Mouse (Mus musculus) C2C12 (cell line): ENCODE results near the gene Fezf1. TPM values are rescaled to one million over a fixed set of nuclear protein-coding genes. Genes with fewer than 3 reads are reported as not detected.

Source experiments
- H3K27me3 ChIP-seq: one replicate; pipeline ENCODE4 v1.6.1; 2011; ENCODE audit not compliant: control insufficient read depth, insufficient read depth, insufficient read length
- H3K36me3 ChIP-seq: one replicate; pipeline ENCODE4 v1.6.1; 2011; ENCODE audit not compliant: control insufficient read depth, insufficient read depth
- H3K4me3 ChIP-seq: one replicate; pipeline ENCODE4 v1.5.1; 2011; ENCODE audit warnings: mild to moderate bottlenecking, control low read depth; ENCODE audit not compliant: poor library complexity, insufficient read depth, severe bottlenecking
- H3K79me2 ChIP-seq: one replicate; pipeline ENCODE4 v1.6.1; 2011; ENCODE audit not compliant: control insufficient read depth, insufficient read depth
- H3K79me3 ChIP-seq: one replicate; pipeline ENCODE4 v1.6.1; 2011; ENCODE audit warnings: low read depth, control low read depth
- H3ac ChIP-seq: one replicate; pipeline ENCODE3; 2011; ENCODE audit warnings: low read depth; ENCODE audit not compliant: control insufficient read depth, insufficient read length
- CEBPB ChIP-seq: IDR thresholded peaks from one replicate; pipeline ENCODE4 v1.6.1; 2011; ENCODE audit warnings: low read depth, mild to moderate bottlenecking, control low read depth, moderate library complexity
- CTCF ChIP-seq: IDR thresholded peaks from one replicate; pipeline ENCODE4 v1.5.1; 2011; ENCODE audit not compliant: control insufficient read depth, insufficient read depth, insufficient read length
- FOSL1 ChIP-seq: IDR thresholded peaks from one replicate; pipeline ENCODE4 v1.8.0; 2011; ENCODE audit warnings: mild to moderate bottlenecking, low read length; ENCODE audit not compliant: poor library complexity, insufficient read depth, severe bottlenecking
- MAX ChIP-seq: IDR thresholded peaks from one replicate; pipeline ENCODE4 v1.6.1; 2011; ENCODE audit warnings: mild to moderate bottlenecking, control low read depth
- MYOD1 ChIP-seq: IDR thresholded peaks from one replicate; pipeline ENCODE4 v1.6.1; 2011; ENCODE audit warnings: low read depth; ENCODE audit not compliant: control insufficient read depth, insufficient read length
- MYOG ChIP-seq: IDR thresholded peaks from one replicate; pipeline ENCODE4 v1.6.1; 2011; ENCODE audit not compliant: control insufficient read depth, insufficient read length; ENCODE audit errors: extremely low read depth
- USF1 ChIP-seq: IDR thresholded peaks from one replicate; pipeline ENCODE4 v1.6.1; 2011; ENCODE audit warnings: low read depth, mild to moderate bottlenecking, control low read depth, moderate library complexity
- polyA plus RNA-seq: library from polyadenylated mRNA; unstranded; fragments of >200 nt; fragmentation: generic; extraction: Trizol; gene quantifications from one replicate; pipeline ENCODE4 v1.2.1, GENCODE M21; 2012; ENCODE audit warnings: missing spikeins

The Fezf1 gene
- polyA plus RNA-seq, 1 experiment: not detected

DNA sequence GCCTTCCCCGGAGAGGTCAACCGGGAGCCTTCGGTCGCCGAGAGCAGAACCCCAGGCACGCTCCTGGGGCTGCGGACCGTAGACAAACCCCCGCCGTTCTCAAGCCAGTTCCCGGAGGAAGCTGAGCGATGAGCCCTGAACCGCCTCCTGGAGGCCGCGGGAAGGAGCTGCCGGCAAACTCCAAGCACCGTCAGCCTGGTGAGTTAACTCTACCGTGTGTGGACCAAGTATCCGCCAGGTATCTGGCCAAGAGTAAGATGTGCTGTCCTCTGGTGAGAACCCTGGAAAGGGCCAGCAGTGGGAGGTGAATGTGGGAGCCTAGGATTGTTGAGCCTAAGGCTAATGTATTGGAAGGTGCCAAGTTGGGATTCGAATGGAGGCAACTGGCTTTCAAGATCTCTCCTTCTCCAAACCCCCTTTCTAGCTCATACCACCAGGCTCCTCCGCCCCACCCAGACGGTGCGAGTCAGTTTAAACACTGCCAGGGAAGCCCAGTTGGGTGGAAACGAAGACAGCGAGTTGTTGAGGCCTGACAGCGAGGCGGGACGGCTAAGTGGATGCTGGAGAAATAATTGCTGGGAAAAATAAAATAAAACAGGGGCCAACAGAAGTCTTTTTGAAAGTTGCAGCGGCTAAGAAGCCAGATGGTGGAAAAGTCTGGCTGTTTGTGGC is 1.6 kb upstream of the Fezf1 start:
- no peak overlapping the region for H3K4me3 ChIP-seq

DNA sequence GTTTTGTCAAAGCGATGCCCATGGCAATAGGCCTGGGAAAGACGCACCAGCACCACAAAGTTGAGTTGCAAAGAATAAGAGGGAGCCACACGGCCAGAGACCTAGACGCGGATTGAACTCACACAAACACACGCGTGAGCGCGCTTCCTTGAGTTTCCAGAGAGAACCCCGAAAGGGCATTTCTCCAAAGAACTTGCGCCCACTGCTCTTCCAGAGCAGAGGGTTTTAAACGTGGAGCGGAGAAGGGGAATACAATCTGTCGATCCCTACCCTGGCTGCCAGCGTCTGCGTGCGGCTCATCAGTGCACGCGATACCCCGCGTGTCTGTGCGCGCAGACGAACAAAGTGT is 865 bp upstream of the Fezf1 start:
- Histone ChIP-seq H3K4me3 (no peak overlapping the region), H3ac (no peak overlapping the region), H3K36me3 (no peaks in the 10 kb centered on the region), H3K79me3 (no peaks in the 10 kb centered on the region), H3K79me2 (no peaks in the 10 kb centered on the region), H3K27me3 (peaks cover 9% of the 10 kb centered on the region)
- no peak for TF ChIP-seq MYOG
- no peak for TF ChIP-seq MAX
- no peak for TF ChIP-seq CTCF

More for the DNA sequence above, 1.6 kb upstream of the Fezf1 start:
- Histone ChIP-seq H3K27me3 (peaks cover 9% of the 10 kb centered on the region), H3ac (no peak overlapping the region), H3K36me3 (no peaks in the 10 kb centered on the region), H3K79me3 (no peaks in the 10 kb centered on the region), H3K79me2 (no peaks in the 10 kb centered on the region)
- TF ChIP-seq MAX: no peak

DNA sequence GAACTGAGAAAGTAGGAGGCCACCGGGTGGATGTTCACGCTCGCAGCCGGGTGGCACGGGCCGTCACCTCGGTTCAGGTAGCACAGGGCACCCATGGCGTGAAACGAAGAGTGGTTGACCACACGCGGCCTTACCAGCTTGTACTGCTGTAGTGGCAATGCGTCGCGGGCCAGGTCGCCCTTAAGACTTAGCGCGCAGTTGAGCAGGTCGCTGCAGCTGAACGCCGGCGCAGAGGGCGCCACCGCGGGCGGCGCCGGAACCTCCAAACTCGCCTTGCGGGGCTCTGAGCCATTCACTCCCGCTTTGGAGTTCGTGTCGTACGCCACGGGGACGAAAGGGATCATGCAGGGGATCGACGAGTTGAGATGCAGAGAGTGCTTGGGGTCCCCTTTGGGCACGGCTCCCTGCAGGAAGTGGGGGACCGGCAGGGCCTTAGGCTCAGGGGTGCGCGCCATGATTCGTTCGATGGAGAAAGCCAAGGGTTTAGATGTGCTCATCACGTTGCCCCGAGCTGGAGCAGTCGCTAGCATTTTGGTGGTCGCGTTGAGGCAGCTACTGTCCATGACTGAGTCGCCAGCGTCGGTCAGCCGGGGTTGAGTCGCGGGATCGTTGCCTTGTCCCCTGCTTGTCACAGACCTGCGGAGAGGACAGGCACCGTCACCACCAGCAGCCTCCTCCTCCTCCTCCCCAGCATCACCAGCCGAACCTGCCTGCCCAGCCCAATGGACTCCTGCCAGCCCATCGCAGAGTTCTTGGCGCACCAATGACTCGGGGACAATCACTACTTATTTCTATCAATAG is 450 bp downstream of the Fezf1 start:
- Histone ChIP-seq H3ac (no peak overlapping the region), H3K4me3 (no peak overlapping the region), H3K27me3 (peaks cover 6% of the 10 kb centered on the region), H3K79me3 (no peaks in the 10 kb centered on the region), H3K79me2 (no peaks in the 10 kb centered on the region), H3K36me3 (no peaks in the 10 kb centered on the region)
- TF ChIP-seq MAX (no peak), FOSL1 (no peak), CTCF (no peak), USF1 (no peak), CEBPB (no peak), MYOG (no peak), MYOD1 (no peak)

DNA sequence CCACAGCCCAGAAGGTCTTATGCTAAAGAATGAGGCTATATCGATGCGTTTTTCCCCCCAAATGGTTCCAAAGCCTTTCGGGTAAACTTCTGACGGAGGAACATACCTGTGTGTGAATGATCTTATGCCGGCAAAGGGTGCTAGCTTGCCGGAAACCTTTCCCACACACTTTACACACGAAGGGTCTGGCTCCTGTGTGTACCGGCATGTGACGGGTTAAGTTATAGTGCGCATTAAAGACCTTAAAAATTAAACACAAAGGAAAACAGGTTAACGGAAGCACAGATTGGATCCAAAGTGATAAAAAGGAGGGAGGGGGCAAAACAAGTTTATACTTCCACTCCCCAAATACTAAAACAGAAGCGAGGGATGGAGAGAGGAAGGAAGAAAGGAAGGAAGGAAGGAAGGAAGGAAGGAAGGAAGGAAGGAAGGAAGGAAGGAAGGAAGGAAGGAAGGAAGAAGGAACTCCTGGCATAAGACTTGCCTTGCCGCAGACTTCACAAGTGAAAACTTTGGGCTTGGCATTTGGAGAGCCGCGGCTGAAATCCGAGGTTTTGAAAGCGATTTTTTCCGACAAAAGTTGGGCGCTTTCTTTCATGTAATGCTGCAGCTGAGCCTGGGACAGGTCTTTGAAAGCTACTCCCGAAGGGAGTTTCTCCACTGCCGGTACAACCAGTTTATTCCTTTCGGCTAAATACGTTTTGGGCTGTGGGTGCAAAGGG is 1.2 kb downstream of the Fezf1 start:
- TF ChIP-seq MAX: no peak
- TF ChIP-seq CEBPB: no peak
- no peak for TF ChIP-seq FOSL1
- TF ChIP-seq USF1: no peak
- TF ChIP-seq MYOD1: no peak
- TF ChIP-seq MYOG: no peak
- TF ChIP-seq CTCF: no peak
- Histone ChIP-seq H3K79me3 (no peaks in the 10 kb centered on the region), H3K27me3 (peaks cover 6% of the 10 kb centered on the region), H3K36me3 (no peaks in the 10 kb centered on the region), H3ac (no peak overlapping the region), H3K4me3 (no peak overlapping the region), H3K79me2 (no peaks in the 10 kb centered on the region)

DNA sequence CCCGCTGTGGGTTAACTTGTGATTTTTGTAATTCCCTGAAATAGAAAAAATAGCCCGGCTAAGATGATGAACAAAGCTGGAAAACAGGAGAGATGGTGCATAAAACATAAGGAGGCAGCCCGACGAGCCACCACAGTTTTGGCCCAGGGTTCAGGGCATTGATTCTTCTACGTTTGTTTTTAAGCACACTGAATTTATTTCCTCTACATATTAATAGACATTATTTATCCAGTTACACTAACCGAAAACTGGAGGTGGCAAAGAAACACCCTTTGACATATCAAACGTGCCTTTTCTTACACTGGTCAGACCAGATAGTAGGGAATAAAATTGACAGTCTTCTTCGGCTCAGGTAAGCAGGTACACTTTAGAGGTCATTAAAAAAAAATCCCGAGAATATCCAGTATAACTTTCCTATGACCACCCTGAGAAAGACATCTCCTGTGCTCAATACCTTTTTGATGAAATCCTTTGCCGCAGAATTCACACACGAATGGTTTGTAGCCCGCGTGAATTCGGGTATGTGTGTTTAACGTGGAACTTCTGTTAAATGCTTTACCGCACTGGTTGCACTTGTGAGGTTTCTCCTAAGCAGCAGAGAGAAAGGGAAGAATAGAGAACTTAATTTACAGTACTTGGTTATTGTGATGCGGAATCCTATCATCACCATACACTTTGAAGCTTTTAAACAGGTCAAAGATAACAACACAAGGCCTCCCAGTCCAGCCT is 1.9 kb downstream of the Fezf1 start:
- Histone ChIP-seq H3K4me3 (no peak overlapping the region), H3K79me3 (no peaks in the 10 kb centered on the region), H3K27me3 (peaks cover 6% of the 10 kb centered on the region), H3ac (no peak overlapping the region), H3K36me3 (no peaks in the 10 kb centered on the region), H3K79me2 (no peaks in the 10 kb centered on the region)
- no peak for TF ChIP-seq CTCF
- TF ChIP-seq CEBPB: no peak
- no peak for TF ChIP-seq MYOD1
- TF ChIP-seq MAX: no peak
- no peak for TF ChIP-seq FOSL1
- no peak for TF ChIP-seq MYOG
